Mouse (Mus musculus): ENCODE results near the gene Alk.

- TF ChIP-seq CTCF (IDR thresholded peaks at IDR 0.05; ENCODE audit: low read depth) = no peak
- TF ChIP-seq EP300 (IDR thresholded peaks at IDR 0.05; ENCODE audit: low read depth) = no peak
Observed at GRCm38 (mm10) chr17:72250482-72251405, 353.7 kb downstream of the Alk start.

Data from liver, embryonic 14.5 days (tissue).